22 mouse cellular contexts compared by ENCODE assay signal in the genomic region with DNA sequence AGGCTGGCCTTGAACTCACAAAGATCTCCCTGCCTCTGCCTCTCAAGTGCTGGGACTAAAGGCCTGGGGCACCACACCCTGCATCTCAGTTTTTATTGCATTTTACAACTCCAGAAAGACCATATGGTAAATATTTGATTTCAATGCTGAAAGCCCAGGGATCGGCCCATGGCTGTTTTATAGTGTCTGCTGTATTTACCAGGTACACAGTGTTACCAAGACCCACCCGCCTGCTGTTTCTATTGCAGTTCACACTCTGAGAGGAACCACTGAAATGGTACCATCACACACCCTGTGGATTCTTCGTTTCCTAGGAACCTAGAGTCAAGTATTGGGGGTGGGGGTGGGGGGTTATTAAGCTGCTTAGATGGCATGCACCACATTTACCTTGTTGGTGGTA.
"Had no signal": no experiment of that assay in that cellular context is flagged by ENCODE, and none has a peak within 500 bp of the region (broad histone marks: within the 10 kb centered on the region; RNA-seq: fewer than 3 reads in every experiment).

No protein-coding gene starts in this region.

- ATAC-seq: hindbrain, postnatal 0 days; liver, embryonic 12.5 days had no signal

- DNase-seq: gastrocnemius, postnatal 14 days; gastrocnemius, postnatal 36 days; heart, adult 18-20 months; heart, postnatal 36 days; kidney, adult 11 months; kidney, adult 2 months; kidney, adult 9 months; kidney, postnatal 14 days; layer of hippocampus, adult 9-11 months; layer of hippocampus, postnatal 36 days; left cerebral cortex, postnatal 4 days had no signal

- H3K4me2 ChIP-seq: heart, embryonic 12.5 days; hindbrain, embryonic 13.5 days; hindbrain, embryonic 15.5 days; kidney, embryonic 15.5 days; limb, embryonic 13.5 days; limb, embryonic 15.5 days; liver, embryonic 12.5 days had no signal

- H3K27ac ChIP-seq: heart, embryonic 10.5 days; hindbrain, embryonic 13.5 days; hindbrain, embryonic 15.5 days; hindbrain, postnatal 0 days; kidney, embryonic 15.5 days; kidney, postnatal 0 days; limb, embryonic 13.5 days; limb, embryonic 15.5 days; liver, embryonic 12.5 days; liver, embryonic 14.5 days had no signal

- H3K36me3 ChIP-seq: heart, embryonic 10.5 days; heart, embryonic 12.5 days; hindbrain, embryonic 13.5 days; hindbrain, embryonic 15.5 days; kidney, embryonic 15.5 days; limb, embryonic 13.5 days; limb, embryonic 15.5 days; liver, embryonic 12.5 days had no signal

- H3K4me3 ChIP-seq: heart, embryonic 10.5 days; heart, embryonic 12.5 days; hindbrain, embryonic 13.5 days; hindbrain, embryonic 15.5 days; kidney, embryonic 15.5 days; limb, embryonic 13.5 days; limb, embryonic 15.5 days; liver, embryonic 12.5 days had no signal

- H3K4me1 ChIP-seq: heart, embryonic 10.5 days; heart, embryonic 12.5 days; hindbrain, embryonic 13.5 days; hindbrain, embryonic 15.5 days; kidney, embryonic 15.5 days; limb, embryonic 15.5 days; liver, embryonic 12.5 days had no signal

- H3K9ac ChIP-seq: heart, embryonic 12.5 days; hindbrain, embryonic 13.5 days; hindbrain, embryonic 15.5 days; kidney, embryonic 15.5 days; limb, embryonic 13.5 days; limb, embryonic 15.5 days; liver, embryonic 12.5 days; liver, embryonic 14.5 days had no signal

- H3K9me3 ChIP-seq: heart, embryonic 10.5 days; heart, embryonic 12.5 days; hindbrain, embryonic 13.5 days; hindbrain, embryonic 15.5 days; kidney, embryonic 15.5 days; limb, embryonic 15.5 days; liver, embryonic 12.5 days had no signal

- H3K27me3 ChIP-seq: heart, embryonic 12.5 days; hindbrain, embryonic 13.5 days; hindbrain, embryonic 15.5 days; kidney, embryonic 15.5 days; limb, embryonic 13.5 days; limb, embryonic 15.5 days; liver, embryonic 12.5 days had no signal
